Mouse (Mus musculus) heart, adult 8-10 months (tissue): ENCODE data around the gene Psmd8. TPM values are rescaled to one million over a fixed set of nuclear protein-coding genes. Genes with fewer than 3 reads are reported as not detected.
"Not testable (repeated sequence)": the region's sequence is repeated elsewhere in the genome, so short reads cannot be mapped to it uniquely, and the experiment has no call there.

Experiments
- DNase-seq: peaks from one replicate; pipeline ENCODE4 v3.0.0; 2022; ENCODE audit warnings: low spot score
- total RNA-seq, 4 experiments: library from RNA; stranded (reverse); gene quantifications; 2 replicates each; pipeline ENCODE4 v1.2.4; 2022

Psmd8 gene
- total RNA-seq, 4 experiments from 2014 or later, result 116 to 132 (median 121) TPM

DNA sequence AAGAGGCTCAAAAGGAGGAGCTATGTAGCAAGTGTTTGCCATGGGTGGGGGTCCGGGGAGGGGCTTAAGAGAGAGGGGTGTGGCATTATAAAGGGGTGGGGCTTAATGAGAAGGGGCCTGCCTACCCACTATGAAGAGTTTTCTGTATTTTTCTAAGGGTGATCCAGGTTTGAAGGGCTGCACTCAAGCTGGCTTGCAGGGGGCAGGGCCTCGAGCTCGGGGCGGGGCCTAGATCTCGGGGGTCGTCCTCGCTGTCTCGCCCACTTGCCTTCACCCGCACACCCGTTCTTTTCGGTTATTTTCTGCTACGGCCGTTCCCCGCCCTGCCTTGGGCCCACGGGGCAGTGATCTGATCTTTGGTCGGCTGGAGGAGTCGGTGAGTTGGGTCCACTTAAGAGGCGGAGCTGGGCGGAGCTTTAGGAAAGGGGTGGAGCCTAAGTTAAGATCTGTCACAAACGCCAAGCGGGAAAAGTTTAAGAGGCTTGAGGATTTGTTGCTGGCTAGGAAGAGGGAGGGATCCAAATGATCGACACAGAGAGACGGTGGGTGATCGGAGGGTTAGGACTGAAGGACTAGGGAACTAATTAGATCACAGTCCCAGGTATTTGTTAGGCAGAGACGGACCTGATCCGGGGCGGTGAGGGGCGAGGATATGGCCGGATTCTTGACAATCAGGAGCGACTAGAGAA, 10.3 kb downstream of the Psmd8 start, which contains the start of the genes Ggn and Spred3:
Ggn (plus strand) TSS at position 145 of the 689 bp plus-strand sequence.
Spred3 (minus strand) TSS at position 346 of the 689 bp plus-strand sequence.
- DNase-seq, result peak; percentile 81

DNA sequence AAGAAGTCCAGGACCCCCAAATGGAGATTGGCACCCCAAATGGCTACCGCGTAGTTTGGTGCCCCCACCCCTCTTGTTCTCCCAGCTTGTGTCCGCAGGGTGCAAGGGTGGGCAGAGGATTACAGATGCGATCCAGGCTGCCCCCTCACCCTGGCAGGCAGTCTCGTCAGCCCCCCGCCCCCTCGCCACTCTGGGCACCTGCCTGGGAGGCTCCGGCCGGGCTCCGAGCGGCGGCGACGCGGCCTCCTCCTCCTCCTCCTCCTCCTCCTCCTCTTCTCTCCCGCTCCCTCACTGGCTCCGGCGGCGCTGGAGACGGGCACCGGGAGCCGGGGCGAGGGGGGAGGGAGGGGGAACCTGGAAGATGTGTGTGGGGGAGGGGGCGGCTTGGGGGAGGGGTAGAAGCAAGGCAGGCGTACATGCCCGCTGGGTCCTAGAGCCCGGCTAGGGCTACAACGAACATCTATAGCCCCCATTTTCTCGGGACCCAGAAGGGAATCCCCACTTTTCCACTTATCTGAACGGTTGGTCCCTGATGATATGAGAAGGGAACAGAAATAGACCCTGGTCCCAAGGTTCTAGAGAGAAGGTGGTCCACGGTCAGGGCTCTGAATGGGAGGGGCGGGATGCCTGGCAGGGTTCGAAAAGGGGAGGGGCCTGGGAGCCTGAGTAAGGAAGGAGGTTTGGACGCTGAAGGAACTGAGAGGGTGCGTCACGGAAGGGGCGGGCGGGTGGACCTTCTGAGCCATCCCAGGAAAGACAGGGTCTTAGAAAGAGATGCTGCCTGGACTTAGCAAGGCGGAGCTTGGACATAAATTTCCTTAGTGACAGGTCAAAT, 11.1 kb downstream of the Psmd8 start:
- DNase-seq, result peak; percentile 75

DNA sequence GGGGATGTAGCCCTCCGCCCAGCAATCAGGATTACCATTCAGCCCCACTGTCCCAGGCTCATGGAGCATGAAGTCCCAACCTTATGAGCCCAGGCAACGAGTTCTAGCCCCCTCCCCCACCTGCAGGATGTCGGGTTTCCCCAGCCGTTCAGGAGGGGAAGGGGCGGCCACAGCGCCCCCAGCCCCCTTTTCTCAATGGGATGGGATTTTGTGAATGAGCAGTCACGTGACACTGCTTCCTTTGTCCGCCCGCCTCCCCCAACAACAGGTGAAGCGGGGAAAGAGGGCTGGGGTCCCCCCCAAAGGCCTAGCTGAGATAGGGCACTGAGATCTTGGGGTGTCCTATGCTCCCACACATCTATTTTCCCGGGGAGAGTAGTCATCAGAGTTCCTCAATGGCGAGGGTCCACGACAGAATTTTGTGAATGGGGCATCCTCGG, 11.7 kb downstream of the Psmd8 start:
- DNase-seq, result no peak

- no peak for DNase-seq
These were observed 12.3 kb downstream of the Psmd8 start for GRCm38 (mm10) chr7:29168121-29168695.

GRCm38 (mm10) chr7:29167656-29168055, 12.8 kb downstream of the Psmd8 start:
- no peak for DNase-seq

- no peak for DNase-seq
These were observed 17.6 kb downstream of the Psmd8 start for GRCm38 (mm10) chr7:29162750-29163525.

GRCm38 (mm10) chr7:29162294-29162693, 18.2 kb downstream of the Psmd8 start:
- DNase-seq, result no peak

DNA sequence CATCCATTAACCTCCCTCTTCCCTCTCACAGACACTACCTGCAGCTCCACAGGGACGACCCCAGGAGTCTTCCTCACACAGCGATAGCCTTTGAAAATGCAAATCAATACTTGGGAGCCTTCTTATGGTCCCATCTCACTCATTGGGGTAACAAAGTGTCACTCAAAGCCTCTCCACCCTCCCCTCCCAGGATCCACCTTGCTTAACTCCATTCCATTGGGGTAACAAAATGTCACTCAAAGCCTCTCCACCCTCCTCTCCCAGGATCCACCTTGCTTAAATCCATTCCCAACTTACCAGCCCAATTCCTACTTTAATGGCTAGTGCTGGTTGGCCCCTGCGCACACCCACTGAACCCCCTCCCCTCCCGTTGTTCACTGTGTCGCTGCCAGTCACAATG, 22.2 kb downstream of the Psmd8 start:
- DNase-seq, result no peak

DNA sequence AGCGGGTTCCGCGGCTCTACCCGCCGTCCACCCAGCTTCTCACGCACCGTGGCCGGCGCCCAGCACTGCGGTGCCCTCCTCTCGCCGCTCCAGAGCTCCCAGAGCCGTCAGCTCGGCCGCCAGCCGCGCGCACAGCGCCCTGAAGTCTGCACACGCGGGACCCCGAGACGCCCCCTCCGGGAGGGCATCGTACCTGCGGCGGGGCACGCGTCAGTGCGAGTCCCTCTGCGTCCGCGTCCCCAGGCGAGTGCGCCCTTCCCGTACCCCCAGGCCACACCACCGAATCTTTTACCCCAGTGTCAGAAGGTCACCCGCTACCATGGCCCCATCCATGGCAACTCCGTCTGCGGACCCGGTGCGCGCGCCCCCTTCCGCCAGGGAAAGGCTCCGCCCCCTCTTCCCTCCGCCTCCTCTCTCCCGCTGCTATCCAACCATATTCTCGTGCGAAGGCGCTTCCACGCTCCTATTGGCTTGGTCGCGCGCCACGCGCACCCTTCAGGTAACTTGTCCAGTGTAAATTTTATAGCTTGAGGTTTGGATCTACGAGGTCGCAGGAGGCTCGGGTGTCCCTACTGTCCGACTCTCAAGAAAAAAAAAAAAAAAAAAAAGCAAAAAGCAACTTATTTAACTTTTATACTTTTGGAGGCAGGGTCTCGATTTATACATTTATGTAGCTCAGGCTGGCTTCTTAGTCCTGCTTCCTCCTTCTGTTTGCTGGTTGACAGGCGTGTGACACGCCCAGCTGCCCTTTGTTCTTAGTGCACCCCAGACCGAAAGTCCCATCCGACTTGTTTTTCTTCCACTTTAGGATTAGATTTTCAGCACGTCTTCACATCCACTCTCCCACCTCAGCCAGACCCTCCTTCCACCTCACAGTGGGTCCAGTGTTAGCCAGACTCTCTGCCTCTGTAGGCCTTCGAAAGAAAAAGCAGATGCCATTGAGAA, 24.4 kb downstream of the Psmd8 start, which contains the start of gene Fam98c:
Fam98c (minus strand) TSS at position 397 of the 945 bp plus-strand sequence.
- peak; percentile 79 for DNase-seq

DNA sequence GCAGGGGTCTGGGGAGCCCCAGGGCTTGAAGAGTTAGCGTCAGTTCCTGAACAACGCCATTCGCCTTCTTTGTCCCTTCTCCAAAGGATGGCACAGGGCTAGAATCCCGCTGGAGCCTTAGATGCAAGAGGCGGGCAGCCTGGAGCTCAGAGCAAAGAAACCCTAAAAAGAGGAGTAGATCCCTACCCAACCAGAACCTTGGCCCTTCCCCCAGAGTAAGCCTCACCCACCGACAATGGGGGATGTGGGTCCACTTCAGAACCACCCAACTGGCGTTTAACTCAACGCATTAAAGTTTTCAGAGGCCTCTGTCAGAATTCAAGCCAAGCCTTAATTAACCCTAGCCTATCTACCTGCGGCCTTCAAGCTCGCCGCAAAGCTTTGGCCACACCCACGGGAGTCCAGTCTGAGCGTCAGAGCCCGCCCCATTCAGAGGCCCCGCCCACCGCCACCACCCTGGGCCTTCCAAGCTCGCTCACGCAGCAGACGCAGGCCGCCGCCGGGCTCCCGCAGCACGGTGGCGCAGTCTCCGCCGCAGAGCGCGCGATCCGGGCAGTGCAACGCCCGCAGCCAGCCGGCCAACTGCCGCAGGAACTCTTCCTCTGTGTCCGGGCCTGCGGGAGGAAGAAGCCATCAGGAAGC, 25.2 kb downstream of the Psmd8 start:
- peak; percentile 83 for DNase-seq

GRCm38 (mm10) chr7:29154018-29154720, 26.3 kb downstream of the Psmd8 start:
- DNase-seq, result no peak

- no peak for DNase-seq
These were observed 29.0 kb downstream of the Psmd8 start for GRCm38 (mm10) chr7:29151486-29151885.

DNA sequence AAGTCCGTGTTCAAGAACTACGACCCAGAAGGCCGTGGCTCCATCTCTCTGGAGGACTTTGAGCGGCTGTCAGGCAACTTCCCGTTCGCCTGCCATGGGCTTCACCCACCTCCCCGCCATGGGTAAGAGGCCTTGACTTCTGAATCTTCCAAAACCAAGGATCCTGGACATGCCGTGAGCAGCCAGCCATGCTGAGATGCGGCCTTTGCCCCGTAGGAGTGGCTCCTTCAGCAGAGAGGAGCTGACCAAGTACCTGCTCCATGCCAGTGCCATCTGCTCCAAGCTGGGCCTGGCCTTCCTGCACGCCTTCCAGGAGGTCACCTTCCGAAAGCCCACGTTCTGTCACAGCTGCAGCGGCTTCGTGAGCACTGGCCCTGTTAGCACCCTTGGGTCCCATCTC, 31.7 kb downstream of the Psmd8 start:
- DNase-seq, result no peak

- DNase-seq, result no peak
These were observed 33.7 kb downstream of the Psmd8 start for GRCm38 (mm10) chr7:29146625-29147367.

- DNase-seq, result peak; percentile 28
These were observed 36.5 kb downstream of the Psmd8 start for GRCm38 (mm10) chr7:29144006-29144405.

- no peak for DNase-seq
These were observed 39.1 kb downstream of the Psmd8 start for GRCm38 (mm10) chr7:29141416-29141815.

GRCm38 (mm10) chr7:29139237-29139636, 41.3 kb downstream of the Psmd8 start:
- DNase-seq, result not testable (repeated sequence)

GRCm38 (mm10) chr7:29137429-29137828, 43.1 kb downstream of the Psmd8 start:
- no peak for DNase-seq
